Mouse (Mus musculus): ENCODE results near the gene Msi1.

DNA sequence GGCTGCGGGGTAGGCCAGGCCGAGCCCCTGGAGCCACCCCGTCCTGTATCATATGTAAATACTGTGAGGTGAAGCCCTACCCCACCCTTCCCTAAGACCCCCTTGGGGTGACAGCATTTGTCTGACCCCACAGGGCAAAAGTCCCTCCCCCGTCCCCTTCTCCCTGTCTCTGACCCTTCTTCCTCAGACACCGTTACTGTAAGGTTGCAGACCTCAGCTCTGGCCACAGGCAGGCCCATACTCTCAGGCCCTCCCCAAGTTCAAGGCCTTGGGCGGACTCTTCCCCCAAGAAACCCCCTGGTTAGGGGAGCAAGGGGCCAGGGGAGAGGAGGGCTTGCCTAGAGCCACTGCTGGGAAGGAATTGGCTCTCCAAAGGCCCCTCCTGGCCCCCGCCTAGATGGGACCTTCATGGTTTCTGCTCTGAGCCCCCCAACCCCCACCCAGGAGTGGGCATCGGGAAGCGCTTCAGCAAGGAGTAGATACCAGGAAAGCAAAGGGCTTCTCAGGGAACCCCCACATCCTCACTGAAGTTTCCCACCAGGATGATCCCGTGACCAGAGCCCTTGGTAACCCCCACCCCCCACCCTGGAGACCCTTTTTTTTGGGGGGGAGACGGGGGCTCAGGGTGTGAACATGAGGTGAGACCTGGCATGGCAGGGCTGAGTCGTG is 25.2 kb downstream of the Msi1 start:
- TF ChIP-seq CTCF (IDR thresholded peaks at IDR 0.05; ENCODE audit: borderline replicate concordance, insufficient read depth, low read depth, low read length): no peak
- TF ChIP-seq POLR2A (IDR thresholded peaks at IDR 0.05; ENCODE audit: borderline replicate concordance, insufficient read depth, low read length): no peak

Data from cerebellum, adult 2 months (tissue).